Mouse (Mus musculus): ENCODE measurements around the gene Ear1. TPM values are rescaled to one million over a fixed set of nuclear protein-coding genes. Genes with fewer than 3 reads are reported as not detected.

Gene Ear1
- 87.0 TPM for polyA plus RNA-seq (2014; fragmentation: Illumina TruSeq; extraction: RNeasy Lipid Tissue Mini Kit (QIAGEN cat#74804); ENCODE audit: insufficient read depth, low read depth, low replicate concordance)

DNA sequence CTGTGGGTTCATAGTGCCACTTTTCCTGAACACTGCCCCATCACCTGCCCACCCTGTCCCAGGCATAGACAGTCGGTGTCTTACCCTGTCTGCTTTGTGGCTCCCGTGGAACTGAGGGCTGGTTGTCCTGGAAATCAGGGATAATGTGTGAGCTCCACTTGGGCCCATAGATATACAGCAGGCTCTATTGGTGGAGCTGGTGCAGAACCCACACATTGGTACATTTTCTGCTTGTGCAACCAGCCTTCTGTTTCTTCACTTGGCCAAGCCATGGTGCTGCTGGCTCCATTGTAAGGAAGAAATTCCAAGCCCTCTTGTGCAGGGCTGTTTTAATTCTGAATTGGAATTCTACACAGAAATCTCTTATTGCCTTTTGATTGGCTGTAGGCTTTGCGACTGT lies at the start of gene Ear1:
Ear1 (minus strand) TSS at position 101 of the 400 bp plus-strand sequence.

DNA sequence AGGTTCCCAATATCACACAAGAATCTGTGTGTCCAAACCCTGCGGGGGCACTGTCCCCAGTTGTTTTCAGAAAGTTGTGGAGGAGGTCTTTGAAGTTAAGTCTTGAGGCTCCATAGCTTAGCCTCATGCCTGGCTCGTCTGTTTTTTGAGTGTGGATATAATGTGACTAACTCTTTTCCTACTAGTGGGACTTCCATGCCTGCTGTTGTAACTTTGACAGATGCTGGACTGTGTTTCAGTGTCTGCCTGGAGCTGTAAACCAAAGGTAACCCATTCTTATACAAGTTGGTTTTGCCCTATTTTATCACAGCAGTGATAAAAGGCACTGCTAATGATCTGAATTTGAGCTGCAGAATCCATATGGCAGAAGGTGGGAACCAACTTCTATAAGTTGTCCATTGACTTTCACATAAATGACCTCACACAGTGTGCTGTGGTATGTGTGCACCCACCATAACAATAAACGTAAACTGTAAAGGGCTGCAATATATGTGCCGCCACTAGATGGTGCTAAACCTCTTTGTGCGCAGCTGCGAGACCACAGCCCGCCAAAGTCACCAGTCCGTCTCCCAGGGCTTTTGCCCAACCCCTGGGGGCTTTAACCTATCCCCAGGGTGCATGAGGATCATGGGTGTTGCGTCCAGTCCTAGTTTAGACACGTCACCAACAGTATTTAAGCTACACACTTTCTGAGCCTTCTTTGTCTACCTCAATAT lies 49.5 kb upstream of the Ear1 start, which contains the start of gene Gm8113:
Gm8113 (plus strand) TSS at position 703 of the 716 bp plus-strand sequence.

DNA sequence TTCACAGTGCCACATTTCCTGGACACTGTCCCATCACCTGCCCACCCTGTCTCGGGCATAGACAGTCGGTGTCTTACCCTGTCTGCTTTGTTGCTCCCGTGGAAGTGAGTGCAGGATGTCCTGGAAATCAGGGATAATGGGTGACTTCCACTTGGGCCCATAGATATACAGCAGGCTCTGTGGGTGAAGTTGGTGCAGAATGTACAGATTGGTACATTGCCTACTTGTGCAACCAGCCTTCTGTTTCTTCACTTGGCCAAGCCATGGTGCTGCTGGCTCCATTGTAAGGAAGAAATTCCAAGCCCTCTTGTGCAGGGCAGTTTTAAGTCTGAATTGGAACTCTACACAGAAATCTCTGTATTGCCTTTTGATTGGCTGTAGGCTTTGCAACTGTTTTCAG lies 48.1 kb upstream of the Ear1 start, which contains the start of gene Ear10:
Ear10 (minus strand) TSS at position 101 of the 400 bp plus-strand sequence.

DNA sequence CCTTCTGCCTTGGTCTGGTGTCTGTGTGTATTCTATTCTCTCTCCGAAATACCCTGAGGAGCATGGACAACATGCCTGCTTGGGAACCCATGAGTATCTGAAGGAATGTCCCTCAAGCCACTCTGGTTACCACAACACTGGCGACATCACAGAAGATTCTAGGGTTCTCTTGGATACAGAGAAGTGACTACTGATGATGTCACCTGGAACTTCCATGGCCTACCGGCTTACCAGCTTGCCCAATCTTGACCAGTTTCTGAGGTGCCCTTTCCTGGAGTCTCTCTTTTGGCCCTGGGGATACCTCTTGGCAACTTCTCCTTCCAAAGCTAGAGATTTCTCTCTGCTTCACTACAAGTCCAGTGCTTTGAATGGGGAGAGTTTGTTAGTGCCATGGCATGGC lies 90.7 kb downstream of the Ear1 start, which contains the start of gene Gm8180:
Gm8180 (minus strand) TSS at position 101 of the 400 bp plus-strand sequence.

Other genes with a start within 250 kb of the Ear1 start
- gene Gm8165, start 198.3 kb downstream of the Ear1 start, polyA plus RNA-seq (2014; fragmentation: Illumina TruSeq; extraction: RNeasy Lipid Tissue Mini Kit (QIAGEN cat#74804); ENCODE audit: insufficient read depth, low read depth, low replicate concordance) = not detected
- gene Gm7324, start 177.7 kb downstream of the Ear1 start, polyA plus RNA-seq (2014; fragmentation: Illumina TruSeq; extraction: RNeasy Lipid Tissue Mini Kit (QIAGEN cat#74804); ENCODE audit: insufficient read depth, low read depth, low replicate concordance) = 0.62 TPM
- gene Gm16506, start 148.0 kb downstream of the Ear1 start, polyA plus RNA-seq (2014; fragmentation: Illumina TruSeq; extraction: RNeasy Lipid Tissue Mini Kit (QIAGEN cat#74804); ENCODE audit: insufficient read depth, low read depth, low replicate concordance) = not detected
- gene Gm6526, start 127.7 kb downstream of the Ear1 start, polyA plus RNA-seq (2014; fragmentation: Illumina TruSeq; extraction: RNeasy Lipid Tissue Mini Kit (QIAGEN cat#74804); ENCODE audit: insufficient read depth, low read depth, low replicate concordance) = not detected
- not detected for gene Gm8180, start 90.8 kb downstream of the Ear1 start, polyA plus RNA-seq (2014; fragmentation: Illumina TruSeq; extraction: RNeasy Lipid Tissue Mini Kit (QIAGEN cat#74804); ENCODE audit: insufficient read depth, low read depth, low replicate concordance)
- not detected for gene Ear10, start 48.0 kb upstream of the Ear1 start, polyA plus RNA-seq (2014; fragmentation: Illumina TruSeq; extraction: RNeasy Lipid Tissue Mini Kit (QIAGEN cat#74804); ENCODE audit: insufficient read depth, low read depth, low replicate concordance)
- 1.2 TPM for gene Gm8113, start 49.9 kb upstream of the Ear1 start, polyA plus RNA-seq (2014; fragmentation: Illumina TruSeq; extraction: RNeasy Lipid Tissue Mini Kit (QIAGEN cat#74804); ENCODE audit: insufficient read depth, low read depth, low replicate concordance)
- gene Ang5, start 81.6 kb upstream of the Ear1 start, polyA plus RNA-seq (2014; fragmentation: Illumina TruSeq; extraction: RNeasy Lipid Tissue Mini Kit (QIAGEN cat#74804); ENCODE audit: insufficient read depth, low read depth, low replicate concordance) = not detected
- gene Ang6, start 126.8 kb upstream of the Ear1 start, polyA plus RNA-seq (2014; fragmentation: Illumina TruSeq; extraction: RNeasy Lipid Tissue Mini Kit (QIAGEN cat#74804); ENCODE audit: insufficient read depth, low read depth, low replicate concordance) = not detected
- gene Ear2, start 227.1 kb upstream of the Ear1 start, polyA plus RNA-seq (2014; fragmentation: Illumina TruSeq; extraction: RNeasy Lipid Tissue Mini Kit (QIAGEN cat#74804); ENCODE audit: insufficient read depth, low read depth, low replicate concordance) = 329 TPM
- gene Gm3327, start 248.3 kb upstream of the Ear1 start, polyA plus RNA-seq (2014; fragmentation: Illumina TruSeq; extraction: RNeasy Lipid Tissue Mini Kit (QIAGEN cat#74804); ENCODE audit: insufficient read depth, low read depth, low replicate concordance) = not detected